Mouse (Mus musculus) liver, adult 10 weeks (tissue): ENCODE data around the gene Phka1. TPM values are rescaled to one million over a fixed set of nuclear protein-coding genes. Genes with fewer than 3 reads are reported as not detected.

Experiments
- polyA plus RNA-seq: library from polyadenylated mRNA; stranded (reverse); fragments of 350-450 nt; fragmentation: Illumina TruSeq; extraction: RNeasy Lipid Tissue Mini Kit (QIAGEN cat#74804); gene quantifications from one replicate; pipeline ENCODE4 v1.2.3, GENCODE M21; 2014; ENCODE audit warnings: low read depth, low replicate concordance

Gene Phka1
- polyA plus RNA-seq, result 3.1 TPM

GRCm38 (mm10) chrX:102643823-102644572 lies at the start of gene Phka1:
Gene Phka1, minus strand, starts transcription at chrX:102644246.

DNA sequence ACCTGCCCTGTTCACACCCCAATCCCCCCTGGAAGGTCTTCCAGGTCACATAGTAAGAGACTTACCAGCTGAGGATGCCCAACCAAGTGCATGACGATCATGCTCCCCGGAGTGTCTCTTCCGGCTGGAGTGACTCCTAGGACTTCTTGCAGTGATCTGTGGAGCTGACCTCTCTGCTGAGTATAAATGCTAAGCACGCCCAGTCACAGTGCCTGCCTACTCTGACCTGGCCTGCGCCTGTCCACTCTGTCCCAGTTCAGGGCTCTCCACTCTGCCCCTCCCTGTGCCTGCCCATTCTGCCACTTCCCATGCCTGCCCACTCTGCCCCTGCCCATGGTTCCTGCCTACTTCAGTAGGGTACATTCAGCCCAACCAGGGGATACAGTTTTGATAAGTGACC lies 42.8 kb upstream of the Phka1 start, which contains the start of gene Gm3880:
Gm3880 (minus strand) TSS at position 101 of the 400 bp plus-strand sequence.

GRCm38 (mm10) chrX:102504644-102505481 lies 139.2 kb downstream of the Phka1 start, which contains the start of gene Hdac8:
Gene Hdac8, minus strand, starts transcription at chrX:102505359.

Other genes with a start within 250 kb of the Phka1 start
- gene Hdac8, start 138.9 kb downstream of the Phka1 start, polyA plus RNA-seq, result 3.7 TPM
- gene Gm3880, start 42.7 kb upstream of the Phka1 start, polyA plus RNA-seq, result not detected
- gene Gm9112, start 63.4 kb upstream of the Phka1 start, polyA plus RNA-seq, result not detected
- gene Dmrtc1b, start 63.6 kb upstream of the Phka1 start, polyA plus RNA-seq, result not detected
- not detected for gene Dmrtc1c1, start 158.7 kb upstream of the Phka1 start, polyA plus RNA-seq
- gene Dmrtc1c2, start 210.4 kb upstream of the Phka1 start, polyA plus RNA-seq, result not detected
- not detected for gene 1700031F05Rik, start 223.7 kb upstream of the Phka1 start, polyA plus RNA-seq